Mouse (Mus musculus) brain, embryonic 18.5 days (tissue): Measurements from ENCODE around the gene Klhdc7b.
"Not testable (repeated sequence)": the region's sequence is repeated elsewhere in the genome, so short reads cannot be mapped to it uniquely, and the experiment has no call there.

Source experiments
- DNase-seq: peaks from one replicate; pipeline ENCODE4 v3.0.0-alpha.2; 2012; ENCODE audit warnings: low read depth, low spot score

The Klhdc7b gene

DNA sequence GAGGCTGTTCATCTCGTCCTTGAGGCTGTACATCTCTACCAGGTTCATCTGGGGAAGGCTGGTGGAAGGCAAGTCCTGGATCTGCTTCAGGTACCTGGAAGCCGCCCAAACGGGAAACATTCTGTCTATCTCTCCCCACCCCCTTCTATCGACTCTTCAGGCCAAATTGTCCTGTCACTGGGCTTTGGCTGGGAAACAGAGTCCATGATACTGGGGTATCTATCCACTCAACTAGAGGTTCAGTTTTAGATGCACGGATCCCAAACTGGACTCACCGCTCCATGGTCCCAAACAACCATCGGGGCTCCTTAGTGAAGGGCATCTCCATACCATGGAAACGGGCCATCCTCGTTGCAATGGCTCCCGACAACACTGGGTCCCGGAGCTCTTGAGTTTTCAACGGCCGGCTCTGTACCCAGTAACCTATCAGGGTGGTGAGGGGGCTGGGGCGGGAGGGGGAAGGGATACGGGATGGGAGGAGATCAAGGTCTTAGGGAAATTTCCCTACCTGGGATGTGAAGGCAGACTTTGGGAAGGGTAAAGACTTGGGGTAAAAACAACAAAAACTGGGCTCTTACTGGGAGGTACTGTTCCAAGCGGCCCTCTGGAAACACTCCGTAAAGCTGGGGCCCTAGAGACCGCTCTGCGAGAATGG, 43.5 kb downstream of the Klhdc7b start:
- no peak for DNase-seq

DNA sequence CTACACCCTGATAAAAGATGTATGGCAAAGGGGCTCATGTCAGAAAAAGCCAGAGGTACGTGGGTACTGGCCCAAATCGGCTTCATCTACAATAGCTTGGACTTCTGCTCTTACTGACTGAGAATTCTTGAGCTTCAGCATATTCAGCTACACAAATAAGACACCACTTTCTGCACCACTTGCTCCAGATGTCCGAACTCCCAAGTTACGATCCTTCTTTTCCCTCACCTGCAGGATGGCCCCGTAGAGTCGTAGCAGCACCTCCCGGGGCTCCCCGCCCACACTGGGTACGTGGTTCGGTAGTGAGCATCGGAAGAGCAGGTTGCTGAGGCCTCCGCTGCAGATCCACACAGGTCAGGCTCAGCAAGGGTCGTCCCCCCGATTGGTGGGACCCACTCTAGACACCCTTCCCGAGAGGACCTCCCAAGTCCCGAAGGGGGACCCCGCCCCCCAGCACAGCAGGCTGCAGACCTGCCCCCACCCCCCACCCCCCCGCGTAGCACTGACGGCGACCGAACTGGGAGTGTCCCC, 44.2 kb downstream of the Klhdc7b start:
- DNase-seq, result no peak

DNA sequence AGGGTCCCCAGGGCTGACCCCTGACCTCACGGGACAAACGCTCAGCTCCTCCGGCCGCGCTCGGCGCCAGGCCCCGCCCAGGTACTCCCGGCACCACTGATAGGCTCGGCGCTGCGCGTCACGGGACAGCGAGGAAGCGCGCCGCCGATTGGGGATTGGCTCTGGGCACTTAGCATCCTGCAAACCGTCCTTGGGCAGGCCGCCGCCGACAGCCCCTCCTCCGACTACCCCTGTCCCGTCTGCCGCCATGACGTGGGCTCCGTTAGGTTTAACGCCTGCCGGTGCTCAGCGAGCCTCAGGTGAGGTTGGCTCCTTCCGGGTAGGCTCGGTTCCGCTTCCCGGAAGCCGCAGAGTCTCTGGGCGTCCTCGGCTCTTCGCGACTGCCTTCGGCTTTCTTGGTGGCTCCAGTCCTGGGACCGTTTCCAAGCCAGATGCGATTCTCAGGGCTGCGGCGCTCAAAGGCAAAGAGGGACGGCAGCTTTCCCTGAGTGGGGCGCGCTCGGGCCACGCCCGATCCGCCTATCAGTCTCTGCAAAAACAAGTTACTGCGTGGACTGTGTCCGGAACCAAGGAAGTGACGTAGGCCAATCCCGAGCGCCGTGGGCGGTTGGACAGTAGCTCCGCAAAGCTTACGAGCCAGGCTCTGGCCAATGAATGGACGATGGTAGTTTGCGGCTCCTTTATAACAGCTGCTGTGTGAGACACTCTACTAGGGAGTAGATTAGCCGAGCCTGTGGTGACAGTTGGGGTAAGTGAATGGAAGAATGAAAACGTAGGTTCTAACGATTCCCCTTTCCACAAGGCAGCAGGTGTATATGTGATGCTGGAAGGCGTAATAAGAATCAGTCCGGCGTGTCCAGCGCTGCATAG, 44.9 kb downstream of the Klhdc7b start, which contains the start of the genes C730034F03Rik, Gm44502 and Chkb:
C730034F03Rik (plus strand) TSS at position 238 of the 870 bp plus-strand sequence.
Gm44502 (minus strand) TSS at position 345 of the 870 bp plus-strand sequence.
Chkb (minus strand) TSS at position 557 of the 870 bp plus-strand sequence.
- DNase-seq, result peak; percentile 90

DNA sequence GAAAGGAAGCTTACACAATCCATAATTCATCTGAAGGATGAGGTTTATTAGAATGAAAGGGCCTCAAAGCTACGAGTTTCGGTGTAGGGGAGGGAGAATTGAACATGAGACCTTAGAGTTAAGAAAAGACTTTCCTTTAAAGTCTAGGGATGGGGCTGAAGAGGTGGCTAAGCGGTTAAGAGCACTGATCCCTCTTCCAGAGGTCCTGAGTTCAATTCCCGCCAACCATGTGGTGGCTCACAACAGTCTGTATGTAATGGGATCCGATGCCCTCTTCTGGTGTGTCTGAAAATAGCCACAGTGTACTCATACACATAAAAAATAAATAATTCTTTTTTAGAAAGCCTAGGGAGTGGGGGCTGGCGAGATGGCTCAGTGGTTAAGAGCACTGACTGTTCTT, 45.6 kb downstream of the Klhdc7b start:
- DNase-seq, result no peak

DNA sequence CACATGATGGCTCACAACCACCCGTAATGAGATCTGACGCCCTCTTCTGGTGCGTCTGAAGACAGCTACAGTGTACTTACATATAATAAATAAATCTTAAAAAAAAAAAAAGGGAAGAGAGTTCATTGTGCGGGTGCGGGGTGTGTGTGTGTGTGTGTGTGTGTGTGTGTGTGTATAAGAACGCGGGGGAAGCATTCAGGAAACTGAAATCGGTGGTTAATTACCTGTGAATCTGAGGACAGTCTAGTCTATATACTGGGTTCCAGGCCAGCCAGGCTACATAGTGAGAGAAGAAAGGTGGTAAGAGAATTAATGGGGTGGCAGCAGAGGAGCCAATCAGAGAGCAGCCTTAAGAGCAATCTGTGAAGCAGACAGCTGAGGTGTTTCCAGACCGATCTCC, 46.1 kb downstream of the Klhdc7b start:
- not testable (repeated sequence) for DNase-seq

DNA sequence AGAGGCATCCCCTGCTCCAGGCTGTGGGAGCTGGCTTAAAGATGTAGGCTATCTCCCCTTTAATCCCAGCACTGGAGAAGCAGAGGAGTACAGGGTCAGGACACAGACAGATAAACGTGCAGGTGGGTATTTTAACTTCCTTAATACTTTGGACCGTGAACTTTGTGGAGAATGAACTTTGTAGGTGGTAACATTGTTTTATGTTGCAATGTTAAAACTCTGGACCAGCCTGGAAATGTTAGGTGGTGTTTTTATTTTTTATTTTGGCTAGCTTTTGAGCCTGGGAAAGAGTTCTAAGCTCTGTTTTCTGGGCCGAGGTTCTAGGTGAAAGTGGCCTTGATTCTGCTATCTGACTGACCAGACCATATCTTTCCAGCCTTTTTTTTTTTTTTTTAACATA, 46.6 kb downstream of the Klhdc7b start:
- no peak for DNase-seq

DNA sequence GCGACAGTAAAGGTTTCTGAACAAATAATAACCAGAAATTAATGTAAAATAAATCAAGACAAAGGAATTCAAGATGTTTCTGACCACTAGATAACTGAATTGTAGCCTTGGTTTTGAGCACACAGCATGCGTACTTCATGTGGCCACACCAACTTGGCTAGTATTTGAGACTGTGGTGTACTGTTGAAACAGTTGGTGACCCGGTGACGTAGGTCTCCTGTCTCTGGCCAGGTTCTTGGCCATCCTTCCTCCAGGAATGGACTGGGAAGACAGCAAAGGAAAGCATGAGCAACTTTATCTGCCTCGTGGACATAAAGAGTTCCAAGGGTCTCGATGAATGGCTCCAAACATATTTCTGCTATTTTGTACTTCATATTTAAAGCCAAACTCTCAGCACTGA, 47.1 kb downstream of the Klhdc7b start:
- no peak for DNase-seq

DNA sequence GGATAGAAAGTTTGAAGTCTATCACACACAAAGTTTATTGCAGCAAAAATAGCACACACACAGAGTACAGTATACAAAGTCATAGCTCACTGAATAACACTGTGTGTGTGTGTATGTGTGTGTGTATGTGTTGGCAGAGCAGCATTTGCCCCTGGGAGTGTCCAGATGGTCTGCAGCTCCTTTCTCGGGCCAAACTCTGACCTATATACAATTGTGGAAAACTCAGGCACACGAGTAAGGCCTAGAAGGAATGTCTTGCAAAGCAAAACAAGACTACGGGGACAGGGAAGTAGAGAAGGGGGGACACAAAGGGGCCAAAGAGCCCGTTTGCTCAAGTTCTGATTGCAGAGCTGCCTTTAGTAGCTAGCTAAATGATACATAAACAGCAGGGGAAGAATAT, 48.2 kb downstream of the Klhdc7b start:
- DNase-seq, result no peak

DNA sequence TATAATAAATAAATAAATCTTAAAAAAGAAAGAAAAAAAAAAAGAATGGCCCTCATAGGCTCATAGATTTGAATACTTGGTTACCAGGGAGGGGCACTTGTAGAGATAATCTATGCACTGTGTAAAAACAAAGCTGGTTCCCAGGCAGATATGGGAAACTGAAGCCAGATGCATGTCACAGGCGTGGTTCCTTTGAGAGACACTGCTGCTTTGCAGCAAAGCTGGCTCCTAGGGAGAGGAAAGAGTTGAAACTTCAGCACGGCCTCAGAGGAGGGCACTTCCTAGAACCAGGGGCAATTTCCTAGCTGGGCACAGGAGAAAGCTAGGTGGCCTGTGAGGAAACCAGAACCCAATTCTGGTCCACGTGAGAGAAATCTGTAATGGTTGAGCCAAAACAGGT, 49.4 kb downstream of the Klhdc7b start:
- no peak for DNase-seq

DNA sequence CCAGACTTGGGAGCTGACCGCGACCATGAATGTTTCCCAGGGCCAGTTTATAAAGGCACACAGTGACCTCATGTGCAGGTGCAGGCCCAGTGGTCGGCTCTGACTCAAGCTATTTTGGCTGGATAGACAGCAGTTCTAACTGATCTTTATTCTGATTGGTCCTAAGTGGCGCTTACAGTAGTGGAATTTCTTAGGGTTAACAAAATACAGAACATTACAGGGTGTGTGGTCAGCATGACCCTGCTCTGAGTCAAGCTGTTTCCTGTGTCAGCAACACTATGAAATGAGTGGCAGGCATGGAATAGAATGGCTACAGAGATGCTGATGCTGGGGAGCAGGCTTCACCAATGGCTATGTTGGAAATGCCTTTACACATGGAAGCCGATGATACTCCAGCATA, 51.2 kb downstream of the Klhdc7b start:
- no peak for DNase-seq
